Mouse (Mus musculus) embryonic facial prominence, embryonic 14.5 days (tissue): ENCODE data around the gene Kcnj16. TPM values are rescaled to one million over a fixed set of nuclear protein-coding genes. Genes with fewer than 3 reads are reported as not detected.

Experiments used
- ATAC-seq: fragments of 200-750 bp; cut with Nextera tagmentation; 2 replicates; pipeline ENCODE4 v1.8.0; 2017; ENCODE audit warnings: low read depth, moderate number of reproducible peaks, moderate TSS enrichment
- DNase-seq: peaks from one replicate; pipeline ENCODE4 v3.0.0-alpha.2; 2015; ENCODE audit warnings: low spot score
- H3K27ac ChIP-seq: fragments of 300-500 bp; sonication (generic); replicated peaks from 2 replicates; pipeline ENCODE4 v1.5.1; 2014; ENCODE audit warnings: low read depth, mild to moderate bottlenecking, low read length, moderate library complexity
- H3K27me3 ChIP-seq: fragments of 300-500 bp; sonication (generic); replicated peaks from 2 replicates; pipeline ENCODE4 v1.6.1; 2014; ENCODE audit warnings: low read length; ENCODE audit not compliant: control insufficient read depth, insufficient read depth
- H3K36me3 ChIP-seq: fragments of 300-500 bp; sonication (generic); 2 replicates; pipeline ENCODE4 v1.6.1; 2014; ENCODE audit warnings: low read length, mixed read lengths; ENCODE audit not compliant: control insufficient read depth, insufficient read depth
- H3K4me1 ChIP-seq: fragments of 300-500 bp; sonication (generic); 2 replicates; pipeline ENCODE4 v1.6.1; 2014; ENCODE audit warnings: antibody characterized with exemption, low read length; ENCODE audit not compliant: control insufficient read depth, insufficient read depth
- H3K4me2 ChIP-seq: fragments of 300-500 bp; sonication (generic); 2 replicates; pipeline ENCODE4 v1.6.1; 2014; ENCODE audit warnings: low read depth, mild to moderate bottlenecking, low read length, moderate library complexity, mixed read lengths
- H3K4me3 ChIP-seq: fragments of 300-500 bp; sonication (generic); 2 replicates; pipeline ENCODE4 v1.5.1; 2014; ENCODE audit warnings: low read depth, mild to moderate bottlenecking, low read length
- H3K9ac ChIP-seq: fragments of 300-500 bp; sonication (generic); 2 replicates; pipeline ENCODE4 v1.6.1; 2014; ENCODE audit warnings: low read depth, mild to moderate bottlenecking, low read length, moderate library complexity, mixed read lengths
- H3K9me3 ChIP-seq: fragments of 300-500 bp; sonication (generic); 2 replicates; pipeline ENCODE4 v1.6.1; 2016; ENCODE audit warnings: low read length; ENCODE audit not compliant: control insufficient read depth
- WGBS: fragments of 180-500 bp; shearing (Covaris S2); extraction: QIAGEN DNeasy Blood & Tissue Kit; methylation state at CpG from one replicate; pipeline ENCODE4 v1.1.7; 2014; 5-methylcytosine and 5-hydroxymethylcytosine counted together
- polyA plus RNA-seq: library from polyadenylated mRNA; unstranded; fragments of >200 nt; fragmentation: Nextera tagmentation; extraction: Ambion mirVana; gene quantifications from 2 replicates; pipeline ENCODE4 v1.2.1, GENCODE M21; 2014

The Kcnj16 gene
- polyA plus RNA-seq, 1 experiment from 2014 or later: 0.22 TPM

DNA sequence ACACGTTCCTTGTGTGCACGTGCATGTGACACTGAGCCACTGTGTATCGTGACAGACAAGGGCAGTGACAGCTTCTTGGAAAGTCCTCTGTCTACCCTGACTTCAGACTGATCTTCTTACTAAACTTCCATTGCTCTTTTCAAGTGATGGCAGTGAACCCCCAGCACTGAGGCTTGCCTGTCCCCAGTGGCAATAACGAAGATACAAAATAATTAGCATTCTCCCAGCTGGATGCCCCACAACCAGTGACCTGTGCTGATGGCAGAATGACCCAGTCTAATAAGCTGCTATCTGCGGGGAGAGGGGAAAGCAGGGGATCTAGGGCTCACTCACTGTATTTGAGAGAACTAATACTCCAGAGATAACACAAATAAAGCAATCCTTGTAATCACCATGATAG lies 92.4 kb downstream of the Kcnj16 start:
- no peak for ATAC-seq
- no peak for DNase-seq
- no peaks in the 10 kb centered on the region for H3K4me1 ChIP-seq
- H3K9ac ChIP-seq: no peak overlapping the region
- H3K27ac ChIP-seq: no peak overlapping the region
- no peaks in the 10 kb centered on the region for H3K27me3 ChIP-seq
- WGBS: 58% methylated on average over 5 of the region's 5 CpGs
- no peak overlapping the region for H3K4me2 ChIP-seq
- H3K9me3 ChIP-seq: no peaks in the 10 kb centered on the region
- no peaks in the 10 kb centered on the region for H3K36me3 ChIP-seq
- no peak overlapping the region for H3K4me3 ChIP-seq

DNA sequence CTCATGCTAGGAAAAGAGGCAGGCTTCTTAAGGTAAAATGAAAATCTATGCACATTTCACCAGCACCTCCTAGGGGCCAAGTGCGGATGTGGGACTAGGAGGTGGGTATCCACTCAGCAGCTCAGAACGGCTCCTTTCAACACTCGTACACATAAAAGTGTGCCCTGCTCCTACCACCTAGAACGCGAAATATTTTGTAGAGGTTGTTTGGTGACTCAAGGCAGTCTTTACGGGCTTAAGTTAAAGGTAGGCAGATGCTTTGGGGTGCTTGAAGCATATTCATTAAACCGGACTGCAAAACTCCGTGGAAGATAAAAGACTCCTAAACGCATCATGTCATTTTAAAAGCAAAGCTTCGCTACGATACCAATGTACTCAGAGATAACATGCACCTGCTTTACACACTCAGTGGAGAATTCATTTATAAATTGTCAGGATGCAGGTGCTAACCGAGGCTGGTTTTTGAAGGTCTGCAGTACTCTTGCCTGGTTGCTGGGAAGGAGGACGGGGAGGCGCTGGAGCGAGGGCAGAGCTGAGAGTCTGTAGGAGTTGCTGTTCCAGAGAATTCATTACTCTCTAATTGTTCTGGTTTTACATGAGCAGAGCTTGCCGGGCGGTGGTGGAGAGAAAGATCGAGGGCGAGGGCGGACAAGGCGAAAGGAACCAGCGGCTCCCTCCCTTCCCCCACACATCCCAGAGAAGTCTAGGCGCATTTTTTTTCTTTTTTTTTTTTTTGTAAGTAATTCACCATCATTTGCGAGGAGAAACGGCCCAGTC lies 97.1 kb downstream of the Kcnj16 start:
- Histone ChIP-seq H3K4me1 (0 out of 2 replicates have a peak, but pooled peaks cover 3% of the 10 kb centered on the region), H3K27me3 (no peaks in the 10 kb centered on the region), H3K36me3 (no peaks in the 10 kb centered on the region), H3K4me3 (peak overlapping the region; percentile 55), H3K27ac (peak overlapping the region; percentile 67), H3K4me2 (peak overlapping the region; percentile 88), H3K9me3 (no peaks in the 10 kb centered on the region), H3K9ac (peak overlapping the region; percentile 47)
- under 1% methylated on average over 25 of the region's 25 CpGs for WGBS
- peak; percentile 34 for ATAC-seq
- DNase-seq: peak; percentile 90

DNA sequence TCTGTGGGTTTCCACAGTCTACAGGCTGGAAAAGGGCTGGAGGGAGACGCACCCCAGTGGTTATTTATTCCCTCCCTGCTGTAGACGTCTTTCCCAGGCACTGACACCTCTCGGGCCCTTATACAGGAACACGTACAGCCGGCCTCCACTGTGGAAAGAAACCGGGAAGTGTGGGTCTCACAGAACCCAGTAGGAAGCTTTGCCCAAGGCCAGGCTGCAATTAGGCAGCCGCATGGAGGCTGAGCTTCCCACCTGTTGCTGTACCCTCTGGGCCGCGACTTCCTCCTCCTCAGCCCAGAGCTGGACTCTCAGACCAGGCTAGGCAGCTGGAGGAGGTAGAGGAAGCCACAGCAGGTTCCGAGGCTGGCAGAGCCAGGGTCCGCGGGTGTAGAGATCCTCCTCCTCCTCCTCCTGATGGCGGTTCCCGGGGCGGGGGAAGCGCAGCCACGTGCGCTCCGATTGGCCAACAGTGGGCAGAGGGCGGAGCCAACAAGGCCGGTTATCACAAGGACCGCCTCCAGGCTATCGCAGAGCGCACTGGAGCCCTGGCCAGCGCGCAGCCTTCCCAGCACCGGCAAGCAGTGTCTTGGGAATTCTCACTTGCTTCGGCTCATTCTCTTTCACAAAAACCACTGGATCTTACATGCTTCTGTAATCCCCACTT lies 97.9 kb downstream of the Kcnj16 start, which contains the start of gene Kcnj2:
Kcnj2 (plus strand) TSS at position 530 of the 664 bp plus-strand sequence.
- ATAC-seq: peak; percentile 98
- 0 out of 2 replicates have a peak, but pooled peaks cover 3% of the 10 kb centered on the region for H3K4me1 ChIP-seq
- DNase-seq: peak; percentile 97
- no peaks in the 10 kb centered on the region for H3K27me3 ChIP-seq
- 2% methylated on average over 18 of the region's 28 CpGs for WGBS
- H3K4me2 ChIP-seq: peak within 1 kb of the TSS; percentile 88
- peak within 1 kb of the TSS; percentile 67 for H3K27ac ChIP-seq
- H3K36me3 ChIP-seq: no peaks in the 10 kb centered on the region
- peak within 1 kb of the TSS; percentile 55 for H3K4me3 ChIP-seq
- no peaks in the 10 kb centered on the region for H3K9me3 ChIP-seq
- peak within 1 kb of the TSS; percentile 47 for H3K9ac ChIP-seq

DNA sequence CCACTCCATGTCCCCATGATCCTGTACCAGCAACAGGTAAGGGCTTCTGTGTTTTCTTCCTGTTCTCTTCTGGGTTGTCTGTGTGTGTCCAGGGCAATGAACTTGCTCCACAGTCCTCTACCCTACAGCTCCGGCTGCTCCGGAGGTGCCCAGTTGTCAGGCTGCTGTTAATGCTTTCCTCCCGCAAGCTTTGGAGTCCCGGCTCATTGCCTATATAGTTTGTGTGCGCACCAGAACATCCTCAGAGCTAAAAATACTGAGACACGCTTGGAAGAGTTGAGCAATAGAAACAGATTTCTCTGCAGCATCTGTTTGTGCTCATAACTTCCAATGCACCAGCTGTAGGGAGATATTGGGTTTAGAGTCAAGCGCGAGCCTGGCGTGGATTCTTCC lies 98.5 kb downstream of the Kcnj16 start:
- Histone ChIP-seq H3K9ac (peak overlapping the region; percentile 47), H3K27ac (peak overlapping the region; percentile 25; the same call in 1 of the 2 replicates), H3K9me3 (no peaks in the 10 kb centered on the region), H3K4me1 (0 out of 2 replicates have a peak, but pooled peaks cover 3% of the 10 kb centered on the region), H3K4me2 (peak overlapping the region; percentile 88), H3K4me3 (peak overlapping the region; percentile 55), H3K27me3 (no peaks in the 10 kb centered on the region), H3K36me3 (no peaks in the 10 kb centered on the region)
- ATAC-seq: peak; percentile 45
- peak; percentile 67 for DNase-seq
- WGBS: 2% methylated on average over 9 of the region's 9 CpGs

DNA sequence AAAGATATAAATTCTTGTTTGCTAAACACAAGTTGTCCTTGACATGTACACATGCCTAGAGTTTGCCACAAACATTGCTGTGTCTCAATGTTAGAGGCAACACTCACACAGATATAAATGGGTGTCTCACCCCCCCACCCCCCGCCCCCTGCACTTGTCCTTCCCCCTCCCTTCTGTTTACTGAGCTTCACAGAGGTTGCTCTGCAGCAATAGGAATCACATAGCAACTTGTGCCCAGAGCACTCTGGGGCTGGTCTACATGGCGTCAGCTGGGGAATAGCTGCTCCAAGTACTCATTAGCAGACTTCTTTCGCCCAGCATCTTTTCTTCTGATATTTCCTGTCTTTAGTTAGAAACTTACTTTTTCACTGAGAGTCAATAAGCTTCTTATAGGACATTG lies 100.0 kb downstream of the Kcnj16 start:
- H3K4me1 ChIP-seq: 0 out of 2 replicates have a peak, but pooled peaks cover 3% of the 10 kb centered on the region
- H3K9me3 ChIP-seq: no peaks in the 10 kb centered on the region
- no peak for ATAC-seq
- 73% methylated on average over 3 of the region's 3 CpGs for WGBS
- H3K27ac ChIP-seq: no peak overlapping the region
- H3K9ac ChIP-seq: no peak overlapping the region
- DNase-seq: peak; percentile 24
- 0 out of 2 replicates have a peak, but pooled peaks cover 9% of the 10 kb centered on the region for H3K36me3 ChIP-seq
- H3K4me2 ChIP-seq: peak overlapping the region; percentile 88
- peak overlapping the region; percentile 55 for H3K4me3 ChIP-seq
- no peaks in the 10 kb centered on the region for H3K27me3 ChIP-seq

DNA sequence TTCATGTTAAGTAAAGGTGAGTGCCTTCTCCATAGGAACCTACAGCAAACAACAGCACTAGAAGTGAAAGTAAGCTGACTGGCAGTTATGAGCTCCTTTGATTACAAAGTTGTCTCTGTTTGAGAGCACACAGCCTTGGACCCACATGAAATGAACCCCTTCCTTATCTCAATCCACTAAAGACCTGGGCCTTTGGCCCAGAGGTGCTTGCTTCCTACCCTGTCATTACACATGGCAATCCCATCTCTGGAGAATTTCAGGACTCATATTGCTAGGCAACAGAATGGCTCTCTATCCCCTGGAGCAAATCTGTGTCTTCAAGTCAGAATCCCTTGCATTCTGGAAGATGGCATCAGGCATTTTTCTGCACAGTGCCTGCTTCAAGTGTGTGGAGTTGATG lies 102.6 kb downstream of the Kcnj16 start:
- no peak overlapping the region for H3K9ac ChIP-seq
- H3K36me3 ChIP-seq: 0 out of 2 replicates have a peak, but pooled peaks cover 9% of the 10 kb centered on the region
- H3K4me3 ChIP-seq: no peak overlapping the region
- ATAC-seq: no peak
- H3K27me3 ChIP-seq: no peaks in the 10 kb centered on the region
- H3K9me3 ChIP-seq: no peaks in the 10 kb centered on the region
- DNase-seq: no peak
- no peak overlapping the region for H3K4me2 ChIP-seq
- H3K4me1 ChIP-seq: 0 out of 2 replicates have a peak, but pooled peaks cover 3% of the 10 kb centered on the region
- H3K27ac ChIP-seq: no peak overlapping the region

DNA sequence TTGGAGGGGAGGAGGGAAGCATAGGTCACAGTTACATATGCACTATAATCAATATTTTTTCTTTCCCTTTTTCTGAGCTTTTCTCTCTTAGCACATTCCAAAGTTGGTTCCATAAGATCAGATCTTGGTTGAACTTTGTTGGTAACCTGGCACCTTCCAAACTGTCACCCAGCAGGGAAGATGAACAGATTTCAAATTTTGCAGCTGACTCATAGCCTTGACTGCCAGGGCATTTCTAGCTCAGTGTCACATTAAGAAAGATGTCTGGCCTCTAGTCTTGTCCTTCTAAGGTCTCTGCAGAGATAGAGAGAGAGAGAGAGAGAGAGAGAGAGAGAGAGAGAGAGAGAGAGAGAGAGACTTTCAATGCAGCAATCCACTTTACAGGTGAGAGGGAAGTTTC lies 106.3 kb downstream of the Kcnj16 start:
- 0 out of 2 replicates have a peak, but pooled peaks cover 9% of the 10 kb centered on the region for H3K36me3 ChIP-seq
- H3K27me3 ChIP-seq: no peaks in the 10 kb centered on the region
- H3K4me1 ChIP-seq: no peaks in the 10 kb centered on the region
- H3K27ac ChIP-seq: no peak overlapping the region
- no peak overlapping the region for H3K9ac ChIP-seq
- H3K4me3 ChIP-seq: no peak overlapping the region
- H3K4me2 ChIP-seq: no peak overlapping the region
- DNase-seq (no peak), ATAC-seq (no peak)
- H3K9me3 ChIP-seq: no peaks in the 10 kb centered on the region
